8 mouse cellular contexts compared by ENCODE assay signal in genomic region chr10:111507460-111508211, GRCm38 (mm10). TPM values are rescaled to one million over a fixed set of nuclear protein-coding genes. Genes with fewer than 3 reads are reported as not detected.
DNase-seq lines count a peak whose midpoint lies in the region; TF ChIP-seq lines count a peak whose summit lies in the region.

No protein-coding gene starts in this region.

- peaks cover 11% of the 10 kb centered on the region for H3K36me3 ChIP-seq in megakaryocyte, embryonic 14.5 days (replicated peaks; ENCODE audit: low read length)

- H3K9me3 ChIP-seq in megakaryocyte, embryonic 14.5 days: no peaks in the 10 kb centered on the region

- peak; percentile 82 for DNase-seq in R1 (ENCODE audit: low read depth, low spot score)
- peak; percentile 84 to 89 for DNase-seq in cerebellum, postnatal 25 days
- peak; percentile 74 for DNase-seq in gastrocnemius, adult 2 months
- peak; percentile 26 for DNase-seq in hindlimb bud, embryonic 11.5 days (ENCODE audit: extremely low spot score, low read depth, low spot score)
- peak; percentile 22 to 64 for DNase-seq in left cerebral cortex, postnatal 14 days (ENCODE audit: low spot score in 2 of 2)
- DNase-seq in right cerebral cortex, postnatal 14 days: peak; percentile 57
- peak; percentile 62 for DNase-seq in urinary bladder, postnatal 25 days (ENCODE audit: low spot score)

- intact Hi-C loops in gastrocnemius, adult 2 months (cut with DNase I): loop anchor here (5.0 kb wide), 1 partner anchor 40 kb away; no protein-coding TSS in a partner anchor
- intact Hi-C loops in left cerebral cortex, postnatal 14 days (cut with DNase I): loop anchor here (2.0 to 10.0 kb wide), 3 partner anchors 60 to 417 kb away; no protein-coding TSS in a partner anchor

- H3K27ac ChIP-seq in gastrocnemius, adult 2 months: peak overlapping the region; percentile 93

- H3K27me3 ChIP-seq in megakaryocyte, embryonic 14.5 days (replicated peaks): no peaks in the 10 kb centered on the region

- TF ChIP-seq CTCF in gastrocnemius, adult 2 months (IDR thresholded peaks at IDR 0.05): peak; percentile 52

- peak overlapping the region; percentile 94 for H3K4me3 ChIP-seq in gastrocnemius, adult 2 months
- H3K4me3 ChIP-seq in megakaryocyte, embryonic 14.5 days (replicated peaks): peak overlapping the region; percentile 98

- H3K4me1 ChIP-seq in megakaryocyte, embryonic 14.5 days: peaks cover 67% of the 10 kb centered on the region

RNA-seq across cellular contexts. Expression of gene Phlda1, which starts 1.6 kb away (rescaled TPM):
- total RNA-seq in gastrocnemius, adult 2 months (2021): 1 to 10 TPM; 4.2 to 4.9 TPM
- total RNA-seq in left cerebral cortex, postnatal 14 days (2021): 10 to 100 TPM; 31.6 to 32.5 TPM
- 91.0 and 259 TPM in 2 replicates for polyA plus RNA-seq in megakaryocyte, embryonic 14.5 days (2012; ENCODE audit: insufficient read depth, low replicate concordance)

RNA-seq across cellular contexts. Expression of gene Nap1l1, which starts 34.6 kb away (rescaled TPM):
- total RNA-seq in gastrocnemius, adult 2 months (2021): 10 to 100 TPM; 62.8 to 64.2 TPM
- total RNA-seq in left cerebral cortex, postnatal 14 days (2021): 100 to 1,000 TPM; 222 to 226 TPM
- 40.1 and 96.6 TPM in 2 replicates for polyA plus RNA-seq in megakaryocyte, embryonic 14.5 days (2012; ENCODE audit: insufficient read depth, low replicate concordance)

Comparison
In these comparisons a context has a peak if more than half of its experiments do, and no peak if none do; other contexts are left out.
1. Peak in every context shown above with its lines: DNase-seq, H3K4me3 ChIP-seq and H3K27ac ChIP-seq.
2. DNase-seq: peak in every context shown above with its lines; median percentile 86 in cerebellum, postnatal 25 days; 82 in R1; 74 in gastrocnemius, adult 2 months; 62 in urinary bladder, postnatal 25 days; 57 in right cerebral cortex, postnatal 14 days; 43 in left cerebral cortex, postnatal 14 days; 26 in hindlimb bud, embryonic 11.5 days.
3. RNA of gene Phlda1, which starts 1.6 kb away (total RNA-seq): 31.6 to 32.5 TPM in left cerebral cortex, postnatal 14 days; 4.2 to 4.9 TPM in gastrocnemius, adult 2 months; every median in the first group is over 4 times any median in the second.